Mouse (Mus musculus): Measurements from ENCODE around the gene Cd3e.

The Cd3e gene

GRCm38 (mm10) chr9:45015841-45016240 lies 6.4 kb upstream of the Cd3e start:
- DNase-seq (ENCODE audit: low spot score) = peak; percentile 73

DNA sequence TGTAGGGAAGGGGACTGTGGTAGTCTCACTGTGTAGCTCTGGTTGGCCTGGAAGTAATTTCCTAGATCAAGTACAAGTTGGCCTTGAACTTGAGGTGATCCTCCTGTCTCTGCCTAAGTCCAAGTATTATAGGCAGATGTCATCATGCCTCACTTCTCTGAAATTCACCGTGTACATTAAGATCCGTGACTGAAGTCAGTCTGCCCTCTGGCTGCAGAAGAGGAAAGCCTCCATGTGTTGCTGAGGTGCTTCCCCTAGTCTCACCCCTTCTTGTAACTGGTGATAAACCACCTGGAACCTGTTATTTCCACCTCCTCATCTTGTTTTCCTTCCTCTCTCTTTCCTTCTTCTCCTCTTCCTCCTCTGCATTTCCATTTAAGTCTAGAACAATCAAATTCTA lies 5.5 kb upstream of the Cd3e start:
- peak; percentile 40 for DNase-seq (ENCODE audit: low spot score)

GRCm38 (mm10) chr9:45011291-45011690 lies 1.9 kb upstream of the Cd3e start:
- DNase-seq (ENCODE audit: low spot score) = no peak

- DNase-seq (ENCODE audit: low spot score) = peak; percentile 73
These were observed 1.0 kb upstream of the Cd3e start for GRCm38 (mm10) chr9:45010461-45010860.

DNA sequence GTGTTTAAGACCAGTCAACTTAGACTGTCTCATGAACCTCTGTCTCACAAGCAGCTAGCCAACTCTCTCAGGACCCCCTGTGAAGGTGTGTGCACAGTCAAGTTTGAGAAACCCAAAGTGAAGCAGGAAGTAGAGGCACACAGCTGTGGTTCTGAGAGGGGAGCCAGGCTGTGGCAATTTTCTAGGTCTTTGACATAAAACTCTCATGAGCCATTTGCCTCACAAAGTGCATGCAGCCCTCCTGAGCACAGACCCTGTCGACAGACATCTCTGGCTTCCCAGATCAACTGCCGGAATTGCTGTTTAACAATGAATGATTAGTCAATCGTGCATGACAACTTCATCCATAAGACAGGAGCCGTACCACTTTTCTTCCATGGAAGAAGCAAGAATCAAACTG lies 1.1 kb downstream of the Cd3e start:
- peak; percentile 39 for DNase-seq (ENCODE audit: low spot score)

GRCm38 (mm10) chr9:45007404-45007803 lies 2.0 kb downstream of the Cd3e start:
- no peak for DNase-seq (ENCODE audit: low spot score)

DNA sequence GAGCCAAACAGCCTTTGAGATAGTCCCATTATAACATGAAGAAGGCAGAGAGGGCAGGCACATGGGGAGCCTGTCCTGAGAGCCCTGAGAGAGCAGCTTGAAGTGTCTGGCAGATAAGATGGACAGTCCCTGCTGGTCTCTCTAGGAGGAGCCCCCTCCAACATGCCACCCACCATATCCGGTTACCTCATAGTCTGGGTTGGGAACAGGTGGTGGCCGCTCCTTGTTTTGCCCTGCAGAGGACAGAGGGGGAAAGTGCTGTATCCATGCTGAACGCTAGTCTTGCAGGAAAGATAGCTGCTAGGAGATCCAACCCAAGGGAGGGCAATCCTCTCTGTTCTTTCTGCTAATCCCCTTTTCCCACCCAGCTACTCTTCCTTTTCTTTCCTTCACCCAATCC lies 9.2 kb downstream of the Cd3e start:
- no peak for DNase-seq (ENCODE audit: low spot score)

GRCm38 (mm10) chr9:44999776-45000175 lies 9.7 kb downstream of the Cd3e start:
- DNase-seq (ENCODE audit: low spot score) = no peak

GRCm38 (mm10) chr9:44999171-44999570 lies 10.3 kb downstream of the Cd3e start:
- DNase-seq (ENCODE audit: low spot score) = peak; percentile 70

DNA sequence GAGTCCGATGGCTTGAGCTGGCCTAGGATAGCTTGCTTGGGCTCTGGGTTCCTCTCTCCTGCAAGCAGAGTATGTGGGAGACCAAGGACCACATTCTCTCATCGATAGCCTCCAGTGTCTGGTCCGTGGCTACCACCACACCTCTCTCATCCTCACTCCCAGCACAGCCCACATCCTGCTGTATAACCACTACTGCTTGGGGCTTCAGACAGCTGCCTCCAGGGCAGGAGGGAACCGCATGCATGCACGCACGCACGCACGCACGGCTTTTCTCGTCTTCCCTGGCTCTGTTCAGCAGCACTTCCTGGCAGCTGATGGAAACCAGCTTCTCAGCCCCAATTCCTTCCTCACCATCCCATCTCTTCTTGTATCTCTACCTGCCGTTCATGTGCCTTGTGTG lies 11.3 kb downstream of the Cd3e start:
- DNase-seq (ENCODE audit: low spot score) = peak; percentile 77

DNA sequence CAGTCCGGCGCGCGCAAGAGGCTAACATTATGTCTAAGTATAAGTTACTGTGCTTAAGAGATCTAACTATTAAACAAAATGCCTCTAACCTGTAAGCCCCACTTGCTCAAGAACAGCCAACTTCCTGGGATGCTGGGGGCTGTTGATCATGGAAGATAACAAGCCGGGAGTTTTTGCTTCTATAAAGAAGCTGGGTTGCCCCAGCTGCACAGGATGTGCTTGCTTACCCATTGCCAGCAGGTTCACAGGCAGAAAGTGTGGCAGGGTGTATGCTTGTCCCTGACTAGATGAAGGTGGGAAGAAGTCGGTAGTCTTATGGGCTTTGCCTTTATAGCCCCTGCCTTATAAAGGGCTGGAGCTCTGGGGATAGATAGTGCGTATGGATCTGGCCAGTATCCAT lies 12.8 kb downstream of the Cd3e start:
- peak; percentile 54 for DNase-seq (ENCODE audit: low spot score)

- DNase-seq (ENCODE audit: low spot score) = no peak
These were observed 14.5 kb downstream of the Cd3e start for GRCm38 (mm10) chr9:44994962-44995361.

DNA sequence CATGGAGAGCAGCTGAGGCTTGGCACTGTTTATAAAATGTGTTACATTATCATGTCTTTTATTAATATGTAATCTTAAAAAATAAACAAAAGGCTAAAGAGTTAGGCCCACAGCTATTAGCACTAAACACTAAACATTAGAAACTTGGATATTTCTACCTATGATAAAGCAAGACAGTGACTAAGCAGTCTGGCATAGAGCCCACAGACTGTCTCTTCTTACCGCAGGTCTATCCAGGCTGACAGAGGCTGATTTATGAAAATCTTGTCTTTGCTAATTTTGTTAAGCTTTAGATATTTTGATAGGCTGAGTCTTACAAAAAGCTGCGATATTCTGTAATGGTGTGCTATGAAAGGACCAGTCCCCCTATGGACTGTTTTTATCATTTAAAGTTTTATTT lies 16.2 kb downstream of the Cd3e start:
- DNase-seq (ENCODE audit: low spot score) = no peak

- DNase-seq (ENCODE audit: low spot score) = no peak
These were observed 17.2 kb downstream of the Cd3e start for GRCm38 (mm10) chr9:44992271-44992670.

DNA sequence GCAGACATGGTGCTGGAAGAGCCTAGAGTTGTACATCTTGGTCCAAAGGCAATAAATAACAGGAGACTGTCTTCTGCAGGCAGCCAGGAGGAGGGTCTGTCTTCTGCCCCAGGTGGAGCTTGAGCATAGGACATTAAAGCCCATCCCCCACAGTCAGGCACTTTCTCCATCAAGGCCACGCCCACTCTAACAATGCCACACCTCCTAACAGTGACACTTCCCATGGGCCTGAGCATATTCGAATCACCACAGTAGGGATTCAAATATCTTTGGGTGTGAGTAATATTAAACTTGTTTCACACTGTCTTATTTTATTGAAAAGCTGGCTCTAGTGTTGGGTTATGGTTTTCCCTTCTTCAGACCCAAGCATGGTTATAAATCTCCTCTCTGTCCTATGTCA lies 17.6 kb downstream of the Cd3e start:
- DNase-seq (ENCODE audit: low spot score) = no peak

DNA sequence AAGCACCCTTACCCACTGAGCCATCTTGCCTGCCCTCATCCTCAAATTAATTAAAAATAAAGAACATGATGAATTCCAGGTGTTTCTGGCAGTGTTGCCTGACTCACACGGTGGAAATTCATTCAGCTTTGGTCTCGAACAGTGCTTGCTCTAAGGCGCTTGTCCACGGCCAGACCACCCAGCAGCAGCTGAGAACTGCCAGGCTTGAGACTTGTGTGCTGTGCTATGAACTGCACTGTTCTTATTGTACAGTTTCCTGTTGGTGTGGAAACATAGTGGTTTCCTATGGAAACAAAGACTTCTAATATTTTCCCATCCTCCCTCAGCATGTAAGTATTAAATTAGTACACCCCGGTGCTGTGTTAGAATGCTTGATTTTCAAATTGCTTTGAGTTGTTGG lies 22.5 kb downstream of the Cd3e start:
- DNase-seq (ENCODE audit: low spot score) = no peak

DNA sequence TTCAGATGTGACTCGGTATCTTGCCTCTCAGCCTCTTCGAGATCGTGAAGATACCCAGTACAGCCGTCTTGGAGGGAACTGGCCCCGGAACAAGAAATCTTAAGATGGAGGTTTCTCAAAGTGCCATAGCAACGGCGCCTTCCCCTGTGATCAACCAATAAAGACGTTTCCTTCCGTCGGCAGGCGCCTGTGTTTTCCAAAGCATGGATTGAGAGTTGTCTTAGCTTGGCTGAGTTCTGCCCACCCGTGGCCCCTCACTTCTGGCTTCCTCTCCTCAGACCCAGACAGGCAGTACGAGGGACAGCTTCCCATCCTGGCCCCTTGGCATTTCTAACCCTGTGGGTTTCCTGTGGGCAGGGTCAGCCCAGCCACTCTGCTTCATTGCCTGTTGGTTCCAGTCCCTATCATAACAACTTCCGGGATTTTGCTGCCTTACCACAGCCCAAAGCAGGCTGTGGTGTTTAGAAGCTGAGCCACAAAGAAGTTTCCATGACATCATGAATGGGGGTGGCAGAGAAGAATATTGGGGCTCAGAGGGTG lies 23.1 kb downstream of the Cd3e start:
- peak; percentile 96 for DNase-seq (ENCODE audit: low spot score)

GRCm38 (mm10) chr9:44985721-44986161 lies 23.7 kb downstream of the Cd3e start:
- peak; percentile 53 for DNase-seq (ENCODE audit: low spot score)

- no peak for DNase-seq (ENCODE audit: low spot score)
These were observed 26.4 kb downstream of the Cd3e start for GRCm38 (mm10) chr9:44983001-44983400.

GRCm38 (mm10) chr9:44982531-44982930 lies 26.9 kb downstream of the Cd3e start:
- no peak for DNase-seq (ENCODE audit: low spot score)

DNA sequence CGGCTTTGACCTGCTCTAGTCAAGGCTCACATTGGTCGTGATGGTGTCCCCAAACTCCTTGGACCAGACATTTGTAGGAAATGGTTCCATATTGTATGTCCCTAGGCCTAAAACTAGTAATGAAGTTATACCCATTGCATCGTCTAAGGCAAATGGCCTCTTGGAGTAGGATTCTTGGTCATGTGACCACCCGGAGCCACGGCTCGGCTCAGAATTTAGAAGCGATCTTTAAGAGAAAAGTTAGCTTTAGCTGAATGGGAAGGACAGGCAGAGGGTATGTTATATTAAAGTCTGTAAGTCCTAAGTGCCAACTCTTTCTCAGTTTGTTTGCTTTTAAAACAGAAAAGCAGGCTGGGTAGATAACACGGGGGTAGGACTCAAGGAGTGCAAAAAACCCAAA lies 27.3 kb downstream of the Cd3e start:
- DNase-seq (ENCODE audit: low spot score) = no peak

- peak; percentile 61 for DNase-seq (ENCODE audit: low spot score)
These were observed 27.8 kb downstream of the Cd3e start, which contains the start of gene Cd3d for GRCm38 (mm10) chr9:44981676-44982075. Gene Cd3d (plus strand): TSS chr9:44981786.

DNA sequence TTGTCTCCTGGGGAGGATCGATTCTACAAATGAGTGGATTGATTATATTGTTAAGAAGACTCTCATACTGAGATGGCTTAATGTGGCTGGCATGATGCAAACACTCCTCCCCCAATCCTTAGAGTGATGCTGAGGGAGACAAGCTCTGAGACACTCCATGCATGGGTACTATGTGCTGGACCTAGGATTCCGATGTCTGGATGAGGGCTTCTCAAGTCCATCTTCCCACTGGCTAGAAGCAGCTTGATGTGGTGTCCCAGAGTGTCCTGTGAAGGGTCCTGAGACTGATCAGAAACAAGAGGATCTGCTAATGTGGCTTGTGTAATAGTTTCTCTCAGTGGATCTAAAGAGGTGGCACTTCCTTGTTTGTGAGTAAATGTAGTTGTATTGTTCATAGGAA lies 28.3 kb downstream of the Cd3e start:
- DNase-seq (ENCODE audit: low spot score) = no peak

GRCm38 (mm10) chr9:44980242-44980641 lies 29.2 kb downstream of the Cd3e start, which contains the start of gene Cd3g:
Gene Cd3g (minus strand): TSS chr9:44980431.
- peak; percentile 85 for DNase-seq (ENCODE audit: low spot score)

DNA sequence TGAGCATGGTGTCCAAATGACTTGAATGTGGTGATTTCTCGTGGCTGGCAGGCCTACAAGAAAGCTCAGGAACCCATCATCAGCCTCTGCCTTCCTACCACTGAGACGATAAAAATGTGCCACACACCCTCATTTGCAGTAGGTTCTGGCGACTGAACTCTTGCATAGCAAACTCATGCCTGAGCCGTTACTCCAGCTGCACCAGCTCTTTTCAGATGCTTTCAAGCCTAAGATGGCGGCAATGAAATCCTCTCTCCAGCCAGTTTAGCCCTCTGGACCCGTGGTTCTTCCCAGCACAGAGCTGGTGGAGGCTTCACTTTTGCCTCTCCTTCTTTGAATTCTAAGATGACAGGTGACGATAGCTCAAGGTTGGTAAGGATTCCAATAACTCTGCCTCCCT lies 29.6 kb downstream of the Cd3e start:
- DNase-seq (ENCODE audit: low spot score) = no peak

All from T-cell, adult 2 months (primary cell).